In genomic region chr9:118574911-118575310, GRCm38 (mm10) we compare ENCODE assay signal across 21 mouse cellular contexts. TPM values are rescaled to one million over a fixed set of nuclear protein-coding genes. Genes with fewer than 3 reads are reported as not detected.
DNase-seq lines count a peak whose midpoint lies in the region; TF ChIP-seq lines count a peak whose summit lies in the region.
"Had no signal": no experiment of that assay in that cellular context is flagged by ENCODE, and none has a peak within 500 bp of the region (broad histone marks: within the 10 kb centered on the region; RNA-seq: fewer than 3 reads in every experiment).

No protein-coding gene starts in this region.

- no peaks in the 10 kb centered on the region for H3K79me2 ChIP-seq in CH12.LX (replicated peaks; ENCODE audit: control insufficient read depth, extremely low read depth, insufficient read depth, poor library complexity, severe bottlenecking)

- no peak overlapping the region for H3K4me3 ChIP-seq in CH12.LX (replicated peaks in 1 of 3; ENCODE audit: low read depth in 2 of 3, low read length in 2 of 3, poor library complexity in 1 of 3)
- H3K4me3 ChIP-seq: embryonic facial prominence, embryonic 10.5 days; forebrain, embryonic 12.5 days; hindbrain, embryonic 10.5 days; limb, embryonic 12.5 days; liver, embryonic 13.5 days; lung, embryonic 15.5 days; neural tube, embryonic 15.5 days had no signal

- TF ChIP-seq RAD21 in CH12.LX (IDR thresholded peaks at IDR 0.05; ENCODE audit: low read depth, low read length) = no peak

- no peak for TF ChIP-seq EP300 in CH12.LX (IDR thresholded peaks at IDR 0.05; ENCODE audit: low read length)

- no peak for TF ChIP-seq POLR2A in CH12.LX (IDR thresholded peaks at IDR 0.05; ENCODE audit: low read depth, low read length)

- no peaks in the 10 kb centered on the region for H3K27me3 ChIP-seq in CH12.LX (replicated peaks)
- H3K27me3 ChIP-seq: forebrain, embryonic 12.5 days; limb, embryonic 12.5 days; liver, embryonic 13.5 days; lung, embryonic 15.5 days; neural tube, embryonic 15.5 days; Patski had no signal

- no peak overlapping the region for H3K4me2 ChIP-seq in CH12.LX (ENCODE audit: insufficient read depth, low read depth, poor library complexity, severe bottlenecking)
- H3K4me2 ChIP-seq: forebrain, embryonic 12.5 days; limb, embryonic 12.5 days; liver, embryonic 13.5 days; lung, embryonic 15.5 days; neural tube, embryonic 15.5 days had no signal

- H3K27ac ChIP-seq in CH12.LX (ENCODE audit: insufficient read depth, low read depth) = no peak overlapping the region
- H3K27ac ChIP-seq: embryonic facial prominence, embryonic 10.5 days; forebrain, embryonic 12.5 days; hindbrain, embryonic 10.5 days; limb, embryonic 12.5 days; liver, embryonic 13.5 days; lung, embryonic 15.5 days; neural tube, embryonic 15.5 days had no signal

- H3K9ac ChIP-seq in CH12.LX (ENCODE audit: insufficient read depth, low read depth) = no peak overlapping the region
- H3K9ac ChIP-seq: forebrain, embryonic 12.5 days; limb, embryonic 12.5 days; liver, embryonic 13.5 days; lung, embryonic 15.5 days; neural tube, embryonic 15.5 days had no signal

- TF ChIP-seq CTCF in CH12.LX (conservative IDR thresholded peaks at IDR 0.05 in 1 of 2, IDR thresholded peaks at IDR 0.05 in 1 of 2; ENCODE audit: low read depth in 2 of 2, low read length in 2 of 2) = no peak

- peaks cover 0 to 10% of the 10 kb centered on the region in 2 experiments; a peak in 1 of 4 replicates for H3K4me1 ChIP-seq in CH12.LX (ENCODE audit: control insufficient read depth in 1 of 2, insufficient read depth in 2 of 2)
- H3K4me1 ChIP-seq: embryonic facial prominence, embryonic 10.5 days; forebrain, embryonic 12.5 days; hindbrain, embryonic 10.5 days; limb, embryonic 12.5 days; liver, embryonic 13.5 days; lung, embryonic 15.5 days; neural tube, embryonic 15.5 days had no signal

- dilution Hi-C loops in CH12.LX (cut with MboI; ENCODE audit: extremely low pct_ligation_motif_present, extremely low pct_unique_long_range_greater_than_20kb, low sequenced_read_pairs) = no loop called here

- peaks cover 69 to 92% of the 10 kb centered on the region in 2 experiments for H3K36me3 ChIP-seq in CH12.LX (replicated peaks in 1 of 2; ENCODE audit: control insufficient read depth in 1 of 2, insufficient read depth in 1 of 2, low read length in 1 of 2)

- no peaks in the 10 kb centered on the region for H3K9me3 ChIP-seq in CH12.LX (replicated peaks; ENCODE audit: low read length)
- H3K9me3 ChIP-seq: embryonic facial prominence, embryonic 10.5 days; forebrain, embryonic 12.5 days; hindbrain, embryonic 10.5 days; limb, embryonic 12.5 days; liver, embryonic 13.5 days; lung, embryonic 15.5 days; neural tube, embryonic 15.5 days had no signal

- DNase-seq in layer of hippocampus, adult 8-10 months (ENCODE audit: low spot score in 2 of 2) = peak; percentile 29 to 30
- no peak for DNase-seq in layer of hippocampus, postnatal 36 days
- DNase-seq in CH12.LX (ENCODE audit: extremely low read depth) = no peak
- peak; percentile 91 for DNase-seq in brain, adult 2 months (ENCODE audit: low read depth, low spot score)
- peak; percentile 70 to 79 for DNase-seq in cerebellum, postnatal 25 days
- no peak for DNase-seq in gastrocnemius, postnatal 4 days (ENCODE audit: low spot score in 2 of 2)
- no peak for DNase-seq in kidney, postnatal 10 days
- DNase-seq: adrenal gland, postnatal 10 days; gastrocnemius, postnatal 25 days; kidney, adult 2 months; kidney, postnatal 25 days; liver, embryonic 13.5 days; lung, postnatal 4 days; thymus, postnatal 14 days had no signal

- in situ Hi-C loops in CH12.LX (cut with MboI; ENCODE audit: low pct_ligation_motif_present, low pct_unique_long_range_greater_than_20kb, low sequenced_read_pairs) = loop anchor here (25.0 kb wide), 2 partner anchors 337 to 487 kb away; partner anchors contain the start of gene Vill

TF ChIP-seq in CH12.LX, 34 proteins besides CTCF, POLR2A, EP300 and RAD21:
- TF ChIP-seq NRF1 (IDR thresholded peaks at IDR 0.05; ENCODE audit: low read depth, low read length) (peak; percentile 45), POLR2AphosphoS2 (IDR thresholded peaks at IDR 0.05; ENCODE audit: low read depth, low read length) (no peak)

RNA-seq across cellular contexts. Expression of gene Itga9, which starts 31.6 kb away (rescaled TPM):
- total RNA-seq in layer of hippocampus, adult 8-10 months (2022) = 1 to 10 TPM; 4.7 to 5.8 (median 5.1) TPM
- 1 to 10 TPM; 2.9 to 5.4 TPM for total RNA-seq in layer of hippocampus, postnatal 36 days (2021)
- total RNA-seq in CH12.LX (2012; rRNA removed) = not detected in 2 replicates
- total RNA-seq in CH12.LX (2014; rRNA removed) = not detected in 2 replicates
- polyA plus RNA-seq in CH12.LX (2012; ENCODE audit: insufficient read length, low read depth) = 0.19 TPM in 1 of 2 replicates, not detected in the other
- total RNA-seq in gastrocnemius, postnatal 4 days (2021) = 10 to 100 TPM; 30.6 to 38.2 TPM

Comparison
In these comparisons a context has a peak if more than half of its experiments do, and no peak if none do; other contexts are left out.
1. DNase-seq: peak in layer of hippocampus, adult 8-10 months (2 of 2), brain, adult 2 months (single experiment) and cerebellum, postnatal 25 days (2 of 2); none in layer of hippocampus, postnatal 36 days (0 of 2), CH12.LX (single experiment), gastrocnemius, postnatal 4 days (0 of 2) and kidney, postnatal 10 days (single experiment).
2. RNA of gene Itga9, which starts 31.6 kb away (total RNA-seq): 30.6 to 38.2 TPM in gastrocnemius, postnatal 4 days; 4.7 to 5.8 TPM in layer of hippocampus, adult 8-10 months, 2.9 to 5.4 TPM in layer of hippocampus, postnatal 36 days and not detected in CH12.LX; every median in the first group is over 4 times any median in the second.